Mouse (Mus musculus) stomach, postnatal 0 days (tissue): Measurements from ENCODE around the gene Smim12.

ENCODE experiments used
- CTCF ChIP-seq: IDR thresholded peaks from 2 replicates; pipeline ENCODE4 v1.5.1; 2016; ENCODE audit warnings: antibody characterized with exemption, low read depth, mild to moderate bottlenecking, moderate library complexity
- EP300 ChIP-seq: optimal IDR thresholded peaks from 2 replicates; pipeline ENCODE3; 2016; ENCODE audit warnings: antibody characterized with exemption

DNA sequence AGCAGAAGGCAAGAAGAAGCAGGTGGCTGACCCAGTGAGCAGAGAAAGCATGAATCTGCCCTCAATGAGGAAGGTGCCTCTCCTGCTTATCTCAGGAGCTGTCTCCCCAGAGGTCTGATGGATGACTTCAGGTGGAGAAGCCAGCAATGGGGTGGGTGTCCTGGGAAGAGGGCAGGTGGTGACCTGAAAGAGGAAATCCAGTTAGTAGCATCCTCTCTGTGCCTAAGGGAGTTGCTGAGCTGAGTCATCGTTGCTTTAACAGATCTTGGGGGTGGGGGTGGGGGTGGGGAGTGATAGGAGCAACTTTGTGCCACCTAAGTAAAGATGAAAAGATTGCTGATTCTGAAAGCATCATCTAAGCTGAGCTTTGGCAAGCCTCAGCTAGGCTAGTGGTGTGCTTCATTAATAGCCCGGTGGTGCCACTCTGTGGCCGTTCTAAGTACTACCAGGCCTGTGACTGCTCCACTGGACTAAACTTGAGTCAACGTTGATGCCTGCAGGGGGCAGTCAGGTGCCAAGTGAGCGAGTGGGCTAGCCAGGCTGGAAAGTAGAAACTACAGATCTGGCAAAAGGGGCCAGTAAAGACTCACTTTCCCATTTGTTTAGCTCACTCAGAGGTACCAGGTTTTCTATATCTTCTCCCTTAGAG, 6.2 kb downstream of the Smim12 start:
- TF ChIP-seq CTCF (peak; percentile 93), EP300 (no peak)
